ENCODE assay signal across 24 mouse cellular contexts in genomic region chr14:75660936-75661335, GRCm38 (mm10). TPM values are rescaled to one million over a fixed set of nuclear protein-coding genes. Genes with fewer than 3 reads are reported as not detected.
A peak's percentile ranks its signal among the peaks of the same experiment; 100 is the strongest.
DNase-seq lines count a peak whose midpoint lies in the region; ATAC-seq and TF ChIP-seq lines count a peak whose summit lies in the region.
"Had no signal": no experiment of that assay in that cellular context is flagged by ENCODE, and none has a peak within 500 bp of the region (broad histone marks: within the 10 kb centered on the region; RNA-seq: fewer than 3 reads in every experiment).

No protein-coding gene starts in this region.

- TF ChIP-seq CTCF in forebrain, postnatal 0 days (IDR thresholded peaks at IDR 0.05; ENCODE audit: low read depth), result no peak

- H3K27ac ChIP-seq in forebrain, postnatal 0 days (ENCODE audit: low read depth, low read length), result peak overlapping the region; percentile 10; the same call in 1 of the 2 replicates
- H3K27ac ChIP-seq in forebrain, embryonic 12.5 days, result no peak overlapping the region
- no peak overlapping the region for H3K27ac ChIP-seq in hindbrain, embryonic 16.5 days (ENCODE audit: low read depth, low read length)
- H3K27ac ChIP-seq in hindbrain, embryonic 12.5 days, result no peak overlapping the region
- no peak overlapping the region for H3K27ac ChIP-seq in midbrain, embryonic 13.5 days
- no peak overlapping the region for H3K27ac ChIP-seq in midbrain, embryonic 15.5 days
- H3K27ac ChIP-seq in neural tube, embryonic 15.5 days (replicated peaks), result no peak overlapping the region
- H3K27ac ChIP-seq: embryonic facial prominence, embryonic 13.5 days; forebrain, embryonic 10.5 days; heart, embryonic 13.5 days; liver, embryonic 12.5 days; neural tube, embryonic 12.5 days had no signal

- H3K27me3 ChIP-seq in forebrain, postnatal 0 days (ENCODE audit: insufficient read depth, low read length), result no peaks in the 10 kb centered on the region
- H3K27me3 ChIP-seq in forebrain, embryonic 12.5 days, result no peaks in the 10 kb centered on the region
- H3K27me3 ChIP-seq in hindbrain, embryonic 16.5 days (replicated peaks; ENCODE audit: control insufficient read depth, insufficient read depth, low read length), result no peaks in the 10 kb centered on the region
- no peaks in the 10 kb centered on the region for H3K27me3 ChIP-seq in hindbrain, embryonic 12.5 days
- H3K27me3 ChIP-seq in midbrain, embryonic 13.5 days, result no peaks in the 10 kb centered on the region
- H3K27me3 ChIP-seq in midbrain, embryonic 15.5 days (replicated peaks), result no peaks in the 10 kb centered on the region
- H3K27me3 ChIP-seq in neural tube, embryonic 15.5 days (replicated peaks), result no peaks in the 10 kb centered on the region
- H3K27me3 ChIP-seq: embryonic facial prominence, embryonic 13.5 days; liver, embryonic 12.5 days; neural tube, embryonic 12.5 days had no signal

- peak; percentile 36 for DNase-seq in forebrain, postnatal 0 days
- DNase-seq: adrenal gland, adult 8-10 months; B cell, adult 2 months; cerebellum, adult 11-12 months; gastrocnemius, postnatal 25 days; left cerebral cortex, postnatal 4 days had no signal

- no peaks in the 10 kb centered on the region for H3K36me3 ChIP-seq in forebrain, postnatal 0 days (ENCODE audit: insufficient read depth)
- H3K36me3 ChIP-seq in forebrain, embryonic 12.5 days (replicated peaks), result no peaks in the 10 kb centered on the region
- H3K36me3 ChIP-seq in hindbrain, embryonic 16.5 days (ENCODE audit: control insufficient read depth, insufficient read depth, low read length), result no peaks in the 10 kb centered on the region
- no peaks in the 10 kb centered on the region for H3K36me3 ChIP-seq in hindbrain, embryonic 12.5 days
- no peaks in the 10 kb centered on the region for H3K36me3 ChIP-seq in midbrain, embryonic 13.5 days
- no peaks in the 10 kb centered on the region for H3K36me3 ChIP-seq in midbrain, embryonic 15.5 days (replicated peaks)
- no peaks in the 10 kb centered on the region for H3K36me3 ChIP-seq in neural tube, embryonic 15.5 days
- H3K36me3 ChIP-seq: embryonic facial prominence, embryonic 13.5 days; forebrain, embryonic 10.5 days; heart, embryonic 13.5 days; liver, embryonic 12.5 days; neural tube, embryonic 12.5 days had no signal

- H3K9ac ChIP-seq in forebrain, postnatal 0 days, result no peak overlapping the region
- no peak overlapping the region for H3K9ac ChIP-seq in forebrain, embryonic 12.5 days
- H3K9ac ChIP-seq in hindbrain, embryonic 16.5 days (ENCODE audit: low read depth, low read length), result no peak overlapping the region
- H3K9ac ChIP-seq in hindbrain, embryonic 12.5 days, result no peak overlapping the region
- no peak overlapping the region for H3K9ac ChIP-seq in midbrain, embryonic 13.5 days (replicated peaks)
- no peak overlapping the region for H3K9ac ChIP-seq in midbrain, embryonic 15.5 days
- no peak overlapping the region for H3K9ac ChIP-seq in neural tube, embryonic 15.5 days (replicated peaks)
- H3K9ac ChIP-seq: embryonic facial prominence, embryonic 13.5 days; heart, embryonic 13.5 days; liver, embryonic 12.5 days; neural tube, embryonic 12.5 days had no signal

- H3K9me3 ChIP-seq in forebrain, postnatal 0 days (ENCODE audit: low read length), result no peaks in the 10 kb centered on the region
- no peaks in the 10 kb centered on the region for H3K9me3 ChIP-seq in forebrain, embryonic 12.5 days
- no peaks in the 10 kb centered on the region for H3K9me3 ChIP-seq in hindbrain, embryonic 16.5 days (ENCODE audit: control insufficient read depth, low read length)
- no peaks in the 10 kb centered on the region for H3K9me3 ChIP-seq in hindbrain, embryonic 12.5 days (replicated peaks)
- no peaks in the 10 kb centered on the region for H3K9me3 ChIP-seq in midbrain, embryonic 13.5 days
- no peaks in the 10 kb centered on the region for H3K9me3 ChIP-seq in midbrain, embryonic 15.5 days
- no peaks in the 10 kb centered on the region for H3K9me3 ChIP-seq in neural tube, embryonic 15.5 days (replicated peaks)
- H3K9me3 ChIP-seq: embryonic facial prominence, embryonic 13.5 days; forebrain, embryonic 10.5 days; heart, embryonic 13.5 days; liver, embryonic 12.5 days; neural tube, embryonic 12.5 days had no signal

- 46% methylated on average over 6 of the region's 6 CpGs for WGBS in forebrain, postnatal 0 days
- WGBS in forebrain, embryonic 12.5 days, result 93% methylated on average over 6 of the region's 6 CpGs
- WGBS in hindbrain, embryonic 16.5 days, result 55% methylated on average over 6 of the region's 6 CpGs
- WGBS in hindbrain, embryonic 12.5 days, result 82% methylated on average over 6 of the region's 6 CpGs
- 89% methylated on average over 6 of the region's 6 CpGs for WGBS in midbrain, embryonic 13.5 days
- 81% methylated on average over 6 of the region's 6 CpGs for WGBS in midbrain, embryonic 15.5 days
- WGBS in neural tube, embryonic 15.5 days, result 64% methylated on average over 6 of the region's 6 CpGs

- H3K4me1 ChIP-seq in forebrain, postnatal 0 days (ENCODE audit: insufficient read depth), result peaks cover 7% of the 10 kb centered on the region; the same call in 1 of the 2 replicates
- peaks cover 2% of the 10 kb centered on the region; the same call in 1 of the 2 replicates for H3K4me1 ChIP-seq in forebrain, embryonic 12.5 days
- H3K4me1 ChIP-seq in hindbrain, embryonic 16.5 days (ENCODE audit: control insufficient read depth, insufficient read depth, low read depth, low read length), result peaks cover 3% of the 10 kb centered on the region; the same call in 1 of the 2 replicates
- no peaks in the 10 kb centered on the region for H3K4me1 ChIP-seq in hindbrain, embryonic 12.5 days
- no peaks in the 10 kb centered on the region for H3K4me1 ChIP-seq in midbrain, embryonic 13.5 days (replicated peaks)
- peaks cover 7% of the 10 kb centered on the region; the same call in 1 of the 2 replicates for H3K4me1 ChIP-seq in midbrain, embryonic 15.5 days
- H3K4me1 ChIP-seq in neural tube, embryonic 15.5 days, result peaks cover 11% of the 10 kb centered on the region
- H3K4me1 ChIP-seq: embryonic facial prominence, embryonic 13.5 days; forebrain, embryonic 10.5 days; liver, embryonic 12.5 days had no signal

- H3K4me2 ChIP-seq in forebrain, postnatal 0 days (ENCODE audit: low read depth), result no peak overlapping the region
- H3K4me2 ChIP-seq in forebrain, embryonic 12.5 days, result no peak overlapping the region
- H3K4me2 ChIP-seq in hindbrain, embryonic 16.5 days (ENCODE audit: low read length), result no peak overlapping the region
- H3K4me2 ChIP-seq in hindbrain, embryonic 12.5 days (replicated peaks), result no peak overlapping the region
- no peak overlapping the region for H3K4me2 ChIP-seq in midbrain, embryonic 13.5 days (replicated peaks)
- no peak overlapping the region for H3K4me2 ChIP-seq in midbrain, embryonic 15.5 days
- no peak overlapping the region for H3K4me2 ChIP-seq in neural tube, embryonic 15.5 days
- H3K4me2 ChIP-seq: embryonic facial prominence, embryonic 13.5 days; heart, embryonic 13.5 days; liver, embryonic 12.5 days; neural tube, embryonic 12.5 days had no signal

- no peak overlapping the region for H3K4me3 ChIP-seq in forebrain, postnatal 0 days (ENCODE audit: low read depth, low read length)
- H3K4me3 ChIP-seq in forebrain, embryonic 12.5 days (replicated peaks), result no peak overlapping the region
- H3K4me3 ChIP-seq in hindbrain, embryonic 16.5 days (ENCODE audit: low read length), result no peak overlapping the region
- H3K4me3 ChIP-seq in hindbrain, embryonic 12.5 days, result no peak overlapping the region
- H3K4me3 ChIP-seq in midbrain, embryonic 13.5 days (replicated peaks), result no peak overlapping the region
- H3K4me3 ChIP-seq in midbrain, embryonic 15.5 days, result no peak overlapping the region
- H3K4me3 ChIP-seq in neural tube, embryonic 15.5 days (replicated peaks), result no peak overlapping the region
- H3K4me3 ChIP-seq: embryonic facial prominence, embryonic 13.5 days; forebrain, embryonic 10.5 days; heart, embryonic 13.5 days; liver, embryonic 12.5 days; neural tube, embryonic 12.5 days had no signal

- ATAC-seq in forebrain, postnatal 0 days, result no peak
- ATAC-seq in forebrain, embryonic 12.5 days (ENCODE audit: low FRiP score), result no peak
- 0 out of 2 replicates have a peak, but pooled peaks have one; percentile 24 for ATAC-seq in hindbrain, embryonic 16.5 days
- no peak for ATAC-seq in hindbrain, embryonic 12.5 days (ENCODE audit: low FRiP score)
- 0 out of 2 replicates have a peak, but pooled peaks have one; percentile 9 for ATAC-seq in midbrain, embryonic 13.5 days
- ATAC-seq in midbrain, embryonic 15.5 days (replicated peaks), result no peak
- ATAC-seq in neural tube, embryonic 15.5 days (ENCODE audit: low FRiP score), result peak; percentile 64; the same call in 1 of the 2 replicates
- ATAC-seq: inflammation-experienced regulatory T-cells, adult 6 months; liver, embryonic 12.5 days; lung, postnatal 0 days had no signal

RNA-seq across cellular contexts. Expression of gene Erich6b, which starts 18.9 kb away (rescaled TPM):
- not detected in 2 replicates for total RNA-seq in forebrain, postnatal 0 days (2014; rRNA removed)
- not detected in 2 replicates for polyA plus RNA-seq in forebrain, postnatal 0 days (2015; fragmentation: Nextera tagmentation; extraction: Ambion mirVana)
- not detected in 2 replicates for polyA plus RNA-seq in forebrain, embryonic 12.5 days (2016; fragmentation: Nextera tagmentation; extraction: Ambion mirVana)
- not detected in 2 replicates for polyA plus RNA-seq in hindbrain, embryonic 16.5 days (2015; fragmentation: Nextera tagmentation; extraction: Ambion mirVana)
- polyA plus RNA-seq in hindbrain, embryonic 12.5 days (2016; fragmentation: Nextera tagmentation; extraction: Ambion mirVana), result not detected in 2 replicates
- not detected in 2 replicates for polyA plus RNA-seq in midbrain, embryonic 13.5 days (2015; fragmentation: Nextera tagmentation; extraction: Ambion mirVana)
- not detected in 2 replicates for polyA plus RNA-seq in midbrain, embryonic 15.5 days (2015; fragmentation: Nextera tagmentation; extraction: Ambion mirVana)
- not detected in 2 replicates for polyA plus RNA-seq in neural tube, embryonic 15.5 days (2015; fragmentation: Nextera tagmentation; extraction: Ambion mirVana)
- total RNA-seq: adrenal gland, adult 8-10 months; gastrocnemius, postnatal 25 days; layer of hippocampus, postnatal 14 days; left cerebral cortex, postnatal 4 days; megakaryocyte-erythroid progenitor cell, adult 5-6 weeks had no signal
- polyA plus RNA-seq: cortical plate, adult 2 months; embryonic facial prominence, embryonic 13.5 days; forebrain, embryonic 10.5 days; heart, embryonic 13.5 days; inflammation-experienced regulatory T-cells, adult 6 months; kidney, embryonic 14.5 days; large intestine, adult 2 months; liver, embryonic 12.5 days; lung, postnatal 0 days; neural tube, embryonic 12.5 days had no signal

Comparison
In these comparisons a context has a peak if more than half of its experiments do, and no peak if none do; other contexts are left out.
1. ATAC-seq: peak in hindbrain, embryonic 16.5 days (single experiment), midbrain, embryonic 13.5 days (single experiment) and neural tube, embryonic 15.5 days (single experiment); none in forebrain, postnatal 0 days (single experiment), forebrain, embryonic 12.5 days (single experiment), hindbrain, embryonic 12.5 days (single experiment) and midbrain, embryonic 15.5 days (single experiment).